Mouse (Mus musculus): ENCODE measurements around the gene Ikzf5. TPM values are rescaled to one million over a fixed set of nuclear protein-coding genes. Genes with fewer than 3 reads are reported as not detected.
A peak's percentile ranks its signal among the peaks of the same experiment; 100 is the strongest.

Gene Ikzf5
- total RNA-seq, 2 experiments from 2014 or later, result 33.5 to 37.8 TPM

DNA sequence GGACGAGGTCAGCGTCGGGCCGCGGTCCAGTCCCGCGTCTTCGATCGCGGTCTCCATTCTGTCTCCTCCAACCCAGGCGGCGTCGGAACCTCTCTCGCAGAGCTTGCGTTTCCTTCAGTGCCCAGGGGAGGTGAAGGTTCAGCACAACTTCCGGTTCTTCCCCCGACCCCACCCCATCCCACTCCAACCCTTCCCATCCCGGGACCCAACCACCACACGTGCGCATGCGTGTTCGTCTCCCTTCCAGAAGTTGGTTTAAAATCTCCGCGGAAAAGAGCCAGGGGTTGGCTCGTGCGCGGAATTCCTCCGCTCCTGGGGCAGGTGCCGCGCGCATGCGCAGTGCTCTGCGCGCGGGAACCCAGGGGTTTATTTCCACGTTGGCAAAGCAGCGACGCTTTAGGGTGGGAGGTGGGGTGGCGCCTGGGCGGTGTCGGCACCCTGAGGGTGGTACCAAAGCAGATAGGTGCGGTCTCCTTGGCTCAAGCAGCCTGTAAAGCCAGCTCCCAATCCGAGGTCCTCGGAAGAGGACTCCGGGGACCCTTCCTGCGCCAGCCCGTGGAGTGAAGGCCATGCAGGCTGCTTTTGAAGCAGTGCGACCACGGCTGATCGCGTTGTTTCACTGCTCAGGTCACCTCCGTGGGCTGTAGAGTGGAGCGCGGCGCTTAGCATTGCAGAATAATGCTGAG, 47.6 kb downstream of the Ikzf5 start, which contains the start of gene 2310057M21Rik:
2310057M21Rik (minus strand) TSS at position 145 of the 686 bp plus-strand sequence.
- intact Hi-C loops (cut with DNase I), result loop anchor here (2.0 to 5.0 kb wide), 2 partner anchors 48 to 195 kb away; partner anchors contain the start of genes Acadsb and Ikzf5
- DNase-seq (ENCODE audit: low spot score), result peak; percentile 88

DNA sequence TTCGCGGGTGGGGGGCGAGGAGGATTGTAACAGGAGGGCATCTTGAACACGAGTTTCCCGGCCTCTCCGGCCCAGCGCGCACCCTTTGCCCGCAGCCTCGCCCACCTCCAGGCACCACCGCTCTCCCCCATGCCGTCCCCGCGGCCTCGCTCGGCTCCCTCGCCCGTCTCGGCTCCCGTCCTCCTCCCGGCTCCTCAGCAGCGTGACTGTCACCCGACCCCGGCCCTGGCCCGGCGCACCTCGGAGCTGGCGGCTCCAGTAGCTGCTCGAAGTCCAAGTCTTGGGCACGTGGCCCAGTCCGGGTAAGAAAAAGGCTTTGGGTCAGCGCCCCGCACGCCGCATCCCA, 48.1 kb downstream of the Ikzf5 start:
- no peak for DNase-seq (ENCODE audit: low spot score)
- intact Hi-C loops (cut with DNase I), result loop anchor here (2.0 to 5.0 kb wide), 2 partner anchors 49 to 195 kb away; partner anchors contain the start of genes Acadsb and Ikzf5

DNA sequence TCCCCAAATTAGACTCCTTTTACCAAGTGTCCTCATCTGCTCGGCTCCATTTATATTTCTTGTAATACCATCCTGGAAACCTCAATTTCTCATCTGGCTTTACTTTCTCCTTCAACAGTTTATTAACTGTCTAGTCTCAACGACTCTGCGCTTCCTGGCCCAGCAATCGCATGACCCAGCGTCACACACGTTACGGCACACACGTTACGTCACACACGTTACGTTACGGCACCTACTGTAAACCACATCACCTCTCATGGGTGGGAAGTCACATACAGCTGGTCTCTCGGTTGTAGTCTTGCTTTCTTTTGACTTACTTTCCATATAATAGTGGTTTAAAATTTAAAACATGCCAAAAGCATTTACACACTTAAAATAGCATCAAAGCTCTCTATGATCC, 54.2 kb downstream of the Ikzf5 start:
- DNase-seq (ENCODE audit: low spot score), result no peak
- intact Hi-C loops (cut with DNase I), result no loop called here

DNA sequence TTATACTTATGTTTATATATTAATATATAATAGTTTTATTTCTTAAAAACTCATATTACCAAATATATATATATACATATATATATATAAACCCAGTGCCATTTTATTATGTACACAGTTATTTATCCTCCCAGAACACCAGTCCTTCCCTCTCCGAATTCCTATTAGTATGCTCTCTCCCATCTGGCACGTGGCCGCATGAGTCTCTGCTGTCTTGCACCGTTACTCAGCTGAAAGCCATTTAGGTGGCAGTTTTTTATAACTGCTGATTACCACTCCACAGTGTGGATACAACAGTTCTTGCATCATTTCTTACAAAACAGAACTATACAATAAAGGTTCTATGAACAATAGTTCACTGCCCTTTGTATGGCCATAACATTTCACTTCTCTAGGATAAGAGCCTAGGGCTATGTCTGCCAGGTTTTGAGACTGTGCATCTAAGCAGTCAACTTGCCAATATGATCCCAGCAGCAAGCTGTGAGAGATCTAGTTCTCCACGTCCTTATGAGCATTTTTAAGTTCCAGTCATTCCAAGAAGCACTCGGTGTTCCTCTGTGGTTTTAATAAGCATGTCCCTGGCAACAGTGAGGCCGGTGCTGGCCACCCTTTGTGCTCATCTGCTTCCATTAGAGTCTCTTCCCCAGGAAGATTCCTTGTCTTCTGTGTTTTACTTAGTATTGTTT, 64.3 kb downstream of the Ikzf5 start:
- no peak for DNase-seq (ENCODE audit: low spot score)
- intact Hi-C loops (cut with DNase I), result no loop called here

Other genes starting within 250 kb of the Ikzf5 start
- 10 to 100 TPM; 12.2 to 13.0 TPM for gene 5430419D17Rik, start 236.1 kb downstream of the Ikzf5 start, total RNA-seq (2021)
- gene Cuzd1, start 88.2 kb downstream of the Ikzf5 start, total RNA-seq (2021), result under 1 TPM; 0.18 to 0.45 TPM
- not detected for gene Fam24b, start 81.0 kb downstream of the Ikzf5 start, total RNA-seq (2021)
- gene Fam24a, start 76.7 kb downstream of the Ikzf5 start, total RNA-seq (2021), result not detected
- 10 to 100 TPM; 10.9 to 11.0 TPM for gene 2310057M21Rik, start 47.8 kb downstream of the Ikzf5 start, total RNA-seq (2021)
- 10 to 100 TPM; 43.3 to 50.5 TPM for gene Pstk, start 39.4 kb downstream of the Ikzf5 start, total RNA-seq (2021)
- 100 to 1,000 TPM; 166 to 170 TPM for gene Acadsb, start 80 bp upstream of the Ikzf5 start, total RNA-seq (2021)
- not detected for gene Hmx3, start 132.3 kb upstream of the Ikzf5 start, total RNA-seq (2021)
- not detected for gene Hmx2, start 138.3 kb upstream of the Ikzf5 start, total RNA-seq (2021)
- gene Bub3, start 149.7 kb upstream of the Ikzf5 start, total RNA-seq (2021), result 10 to 100 TPM; 32.5 to 32.8 TPM

Measured in heart, postnatal 25 days (tissue).